31 mouse cellular contexts compared by ENCODE assay signal in the genomic region with DNA sequence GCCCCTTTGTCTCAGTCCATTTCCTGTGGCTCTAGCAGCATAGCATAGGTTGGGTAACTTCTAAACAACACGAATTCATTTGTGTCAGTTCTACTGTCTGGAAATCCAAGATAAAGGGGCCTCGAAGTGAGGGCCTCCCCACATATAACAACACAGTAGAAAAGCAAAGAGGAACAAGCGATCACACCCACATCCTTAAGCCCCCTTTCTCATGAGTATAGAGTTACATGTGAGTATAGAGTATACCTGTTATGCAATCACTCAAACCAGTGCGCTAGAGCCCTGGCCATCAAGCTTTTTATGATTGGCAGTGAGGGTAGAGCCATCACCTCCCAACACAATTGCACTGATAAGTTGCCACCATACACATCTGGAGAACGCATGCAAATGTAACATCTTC.
"Had no signal": no experiment of that assay in that cellular context is flagged by ENCODE, and none has a peak within 500 bp of the region (broad histone marks: within the 10 kb centered on the region; RNA-seq: fewer than 3 reads in every experiment).

No protein-coding gene starts in this region.

- H3K36me3 ChIP-seq: limb, embryonic 10.5 days; limb, embryonic 12.5 days; limb, embryonic 13.5 days; limb, embryonic 15.5 days; liver, embryonic 12.5 days; liver, embryonic 13.5 days; liver, embryonic 15.5 days; lung, embryonic 15.5 days; midbrain, embryonic 10.5 days; midbrain, embryonic 12.5 days; midbrain, embryonic 13.5 days; midbrain, embryonic 15.5 days; neural tube, embryonic 12.5 days had no signal

- H3K9ac ChIP-seq: limb, embryonic 12.5 days; limb, embryonic 13.5 days; limb, embryonic 15.5 days; liver, embryonic 12.5 days; liver, embryonic 13.5 days; liver, embryonic 14.5 days; liver, embryonic 15.5 days; liver, postnatal 0 days; lung, embryonic 14.5 days; lung, embryonic 15.5 days; midbrain, embryonic 12.5 days; midbrain, embryonic 13.5 days; midbrain, embryonic 15.5 days; neural tube, embryonic 12.5 days had no signal

- DNase-seq: left cerebral cortex, postnatal 4 days; liver; liver, embryonic 13.5 days; liver, postnatal 0 days; lung, adult 18-20 months; lung, adult 2 months; lung, embryonic 14.5 days; lung, postnatal 10 days; lung, postnatal 14 days; lung, postnatal 4 days; midbrain, embryonic 14.5 days had no signal

- H3K4me2 ChIP-seq: limb, embryonic 12.5 days; limb, embryonic 13.5 days; limb, embryonic 15.5 days; liver, embryonic 11.5 days; liver, embryonic 12.5 days; liver, embryonic 13.5 days; liver, embryonic 15.5 days; lung, embryonic 14.5 days; lung, embryonic 15.5 days; midbrain, embryonic 11.5 days; midbrain, embryonic 12.5 days; midbrain, embryonic 13.5 days; midbrain, embryonic 15.5 days; neural tube, embryonic 12.5 days had no signal

- H3K4me3 ChIP-seq: limb, embryonic 10.5 days; limb, embryonic 12.5 days; limb, embryonic 13.5 days; limb, embryonic 15.5 days; liver, embryonic 12.5 days; liver, embryonic 13.5 days; liver, embryonic 15.5 days; lung, embryonic 15.5 days; megakaryocyte, embryonic 14.5 days; midbrain, embryonic 10.5 days; midbrain, embryonic 12.5 days; midbrain, embryonic 13.5 days; midbrain, embryonic 15.5 days; myocyte; neural tube, embryonic 12.5 days had no signal

- H3K27ac ChIP-seq: limb, embryonic 10.5 days; limb, embryonic 12.5 days; limb, embryonic 13.5 days; limb, embryonic 15.5 days; liver, embryonic 12.5 days; liver, embryonic 13.5 days; liver, embryonic 14.5 days; liver, embryonic 15.5 days; lung, embryonic 15.5 days; macrophage; midbrain, embryonic 10.5 days; neural tube, embryonic 12.5 days had no signal

- H3K9me3 ChIP-seq: limb, embryonic 10.5 days; limb, embryonic 12.5 days; limb, embryonic 13.5 days; limb, embryonic 15.5 days; liver, embryonic 12.5 days; liver, embryonic 13.5 days; liver, embryonic 15.5 days; lung, embryonic 15.5 days; megakaryocyte, embryonic 14.5 days; midbrain, embryonic 10.5 days; midbrain, embryonic 12.5 days; midbrain, embryonic 15.5 days; neural tube, embryonic 12.5 days had no signal

- H3K27me3 ChIP-seq: limb, embryonic 15.5 days; liver, embryonic 12.5 days; liver, embryonic 13.5 days; liver, embryonic 15.5 days; lung, embryonic 15.5 days; megakaryocyte, embryonic 14.5 days; midbrain, embryonic 15.5 days; neural tube, embryonic 12.5 days had no signal

- H3K4me1 ChIP-seq: liver, embryonic 13.5 days; liver, embryonic 15.5 days; megakaryocyte, embryonic 14.5 days had no signal

- ATAC-seq: liver, embryonic 12.5 days; liver, postnatal 0 days; lung, postnatal 0 days; midbrain, embryonic 13.5 days; midbrain, embryonic 15.5 days; midbrain, embryonic 16.5 days had no signal
